Mouse (Mus musculus) left cerebral cortex, adult 9 months (tissue): ENCODE measurements around the gene Obscn.

Experiments
- DNase-seq, 2 experiments: peaks; one replicate each; pipeline ENCODE4 v3.0.0; 2022; ENCODE audit warnings: low spot score in 2 of 2

Obscn gene

GRCm38 (mm10) chr11:58983691-58984341 is 152.4 kb downstream of the Obscn start:
- DNase-seq = no peak

DNA sequence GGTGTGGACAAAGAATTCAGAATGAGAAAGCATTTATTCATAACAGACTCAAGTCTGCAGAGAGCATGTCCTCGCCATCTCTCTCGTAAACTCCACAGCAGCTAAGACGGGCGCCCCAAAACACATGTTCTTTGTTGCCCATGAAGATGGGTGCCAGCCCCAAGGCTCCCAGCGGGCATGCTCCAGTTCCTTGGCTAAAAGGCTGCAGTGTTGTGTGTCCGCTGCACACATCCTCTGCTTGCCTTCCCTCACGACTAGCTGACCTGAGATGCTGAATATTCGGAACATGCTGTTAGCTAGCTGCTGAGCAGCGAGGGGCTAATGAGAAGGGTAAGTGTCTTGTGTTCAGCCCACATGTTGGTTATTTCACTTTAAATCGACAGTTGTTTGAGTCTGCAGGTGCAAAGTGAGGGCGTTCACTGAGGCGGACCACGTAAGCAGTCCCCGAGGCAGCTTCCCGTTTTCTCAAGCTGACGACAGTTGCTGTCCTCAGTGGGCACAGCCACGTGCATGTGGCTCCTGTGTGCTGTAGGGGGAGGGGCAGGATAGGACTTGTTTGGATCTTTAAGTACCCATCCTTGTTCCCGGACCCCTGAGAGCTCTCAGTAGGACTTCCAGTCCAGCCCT is 153.6 kb downstream of the Obscn start:
- DNase-seq = no peak

DNA sequence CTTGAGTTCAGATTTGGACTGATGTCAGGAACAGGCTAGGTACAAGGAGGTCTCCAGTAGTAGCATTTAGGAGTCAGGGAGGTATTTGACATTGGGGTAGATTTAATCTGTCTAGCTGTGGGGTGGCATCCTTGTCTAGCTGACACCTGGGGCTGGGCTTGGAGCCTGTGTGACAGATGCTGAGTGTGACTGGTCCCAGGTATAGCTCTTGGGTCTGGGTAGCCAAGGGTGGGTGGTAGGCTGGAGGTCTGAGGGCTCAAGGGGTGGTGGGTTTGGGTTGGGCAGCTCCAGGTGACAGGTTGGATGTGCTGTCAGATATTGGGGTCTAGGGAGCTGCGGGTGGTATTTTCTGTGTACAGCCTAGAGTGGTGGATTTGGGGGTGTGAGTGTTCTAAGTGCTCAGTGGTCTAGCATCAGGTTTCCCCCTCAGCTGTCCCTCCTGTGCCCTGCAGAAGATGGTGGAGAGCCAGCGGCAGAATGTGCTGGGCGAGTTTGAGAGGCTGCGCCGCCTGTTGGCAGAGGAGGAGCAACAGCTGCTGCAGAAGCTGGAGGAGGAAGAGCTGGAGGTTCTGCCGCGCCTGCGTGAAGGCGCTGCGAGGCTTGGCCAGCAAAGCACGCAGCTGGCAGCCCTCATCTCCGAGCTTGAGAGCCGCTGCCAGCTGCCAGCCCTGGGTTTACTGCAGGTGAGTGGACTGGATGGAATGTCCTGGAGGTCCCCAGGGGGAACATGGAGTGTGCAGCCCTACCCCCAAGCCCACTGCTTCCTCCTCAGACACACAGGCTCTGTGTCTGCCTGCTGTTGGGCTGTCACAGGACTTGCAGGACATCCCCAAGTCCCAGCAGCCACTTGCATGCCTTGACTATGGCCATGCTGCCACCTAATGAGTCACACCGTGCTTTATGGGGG is 154.4 kb downstream of the Obscn start:
- peak; percentile 58 to 78 for DNase-seq

GRCm38 (mm10) chr11:58980381-58980990 is 155.7 kb downstream of the Obscn start:
- DNase-seq = no peak

- no peak for DNase-seq
Measured at GRCm38 (mm10) chr11:58979661-58980060, 156.5 kb downstream of the Obscn start.

GRCm38 (mm10) chr11:58979183-58979582 is 157.0 kb downstream of the Obscn start:
- no peak for DNase-seq

DNA sequence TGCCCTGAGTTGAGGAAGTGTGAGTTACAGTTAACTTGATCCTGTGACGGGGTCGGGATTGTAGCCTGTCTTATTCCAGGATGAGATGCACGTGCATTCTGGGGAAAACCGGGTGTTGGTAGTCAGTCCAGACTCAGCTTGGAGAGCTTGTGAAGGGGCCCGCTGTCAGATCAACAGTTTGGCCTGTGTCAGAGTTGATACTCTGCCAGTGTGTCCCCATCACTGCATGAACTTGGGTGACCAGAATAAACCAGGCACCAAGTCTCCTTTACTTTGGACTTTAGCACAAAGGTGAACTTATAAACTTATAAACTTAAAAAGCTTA is 157.5 kb downstream of the Obscn start:
- DNase-seq = no peak

- no peak for DNase-seq
Measured at GRCm38 (mm10) chr11:58978027-58978705, 158.0 kb downstream of the Obscn start, which contains the start of gene Trim11. Trim11 (plus strand) TSS chr11:58978093.

DNA sequence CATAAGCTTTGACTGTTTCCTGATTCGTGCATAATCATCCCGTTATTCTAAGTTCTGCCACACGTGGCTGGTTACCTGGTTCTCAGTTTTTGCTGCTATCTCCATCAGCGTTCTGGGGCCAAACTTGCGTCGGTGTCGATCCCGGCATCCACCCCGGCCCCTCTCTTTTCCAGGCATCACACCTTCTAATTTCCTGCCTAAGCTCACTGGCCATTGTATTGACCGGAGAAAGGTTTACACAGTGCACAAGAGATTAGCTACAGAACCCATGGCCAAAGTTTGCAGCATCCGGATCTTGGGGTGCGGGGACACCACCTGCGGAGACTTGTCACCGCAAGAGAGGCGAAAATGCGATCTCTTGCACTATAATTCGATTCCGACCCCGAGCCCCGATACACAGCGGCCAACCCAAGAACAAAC is 158.6 kb downstream of the Obscn start:
- DNase-seq = no peak

DNA sequence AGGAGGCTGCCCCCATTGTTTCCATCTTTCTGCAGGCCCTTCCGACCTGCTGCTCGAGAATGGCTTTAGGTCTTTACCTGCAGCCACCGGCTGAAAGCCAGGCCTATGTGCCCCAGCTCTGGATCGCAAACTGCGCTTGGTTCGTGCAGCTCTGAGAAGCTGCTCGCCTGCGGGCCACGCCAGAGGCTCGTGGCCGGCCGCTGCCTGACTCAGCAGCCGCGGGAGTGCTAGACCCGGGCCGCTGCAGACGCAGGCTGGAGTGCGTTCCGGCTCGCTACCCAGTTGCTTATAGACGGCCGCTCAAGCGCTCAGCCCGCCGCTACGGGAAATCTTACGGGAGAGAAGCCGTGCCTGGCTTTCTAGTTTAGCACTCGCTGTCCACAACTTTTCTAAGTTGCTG is 159.1 kb downstream of the Obscn start:
- DNase-seq = no peak

- DNase-seq = no peak
Measured at GRCm38 (mm10) chr11:58974414-58974813, 161.8 kb downstream of the Obscn start.

- no peak for DNase-seq
Measured at GRCm38 (mm10) chr11:58971796-58972195, 164.4 kb downstream of the Obscn start.

DNA sequence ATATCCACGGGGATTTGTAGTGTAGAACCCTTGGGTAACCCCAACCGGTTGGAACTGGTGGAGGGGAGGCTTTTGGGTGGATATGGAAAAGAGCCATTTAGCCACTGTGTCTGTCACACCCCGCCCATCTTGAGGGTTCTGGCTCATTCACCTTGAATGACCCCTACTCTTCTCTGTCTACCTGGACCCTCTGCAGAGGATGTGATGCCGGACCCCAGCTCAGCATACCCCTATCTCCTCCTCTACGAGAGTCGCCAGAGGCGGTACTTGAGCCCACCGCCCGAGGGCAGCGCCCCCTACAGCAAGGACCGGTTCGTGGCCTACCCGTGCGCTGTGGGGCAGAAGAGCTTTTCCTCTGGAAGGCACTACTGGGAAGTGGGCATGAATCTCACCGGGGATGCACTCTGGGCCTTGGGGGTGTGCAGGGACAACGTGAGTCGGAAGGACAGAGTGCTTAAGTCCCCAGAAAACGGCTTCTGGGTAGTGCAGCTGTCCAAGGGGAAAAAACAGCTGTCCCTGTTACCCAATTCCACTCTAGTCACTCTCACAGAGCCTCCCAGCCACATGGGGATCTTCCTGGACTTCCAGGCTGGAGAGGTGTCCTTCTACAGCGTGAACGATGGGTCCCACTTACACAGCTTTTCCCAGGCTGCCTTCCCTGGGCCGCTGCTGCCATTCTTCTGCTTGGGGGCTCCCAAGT is 165.2 kb downstream of the Obscn start:
- DNase-seq = no peak

- DNase-seq = no peak
Measured at GRCm38 (mm10) chr11:58969659-58970058, 166.5 kb downstream of the Obscn start.

DNA sequence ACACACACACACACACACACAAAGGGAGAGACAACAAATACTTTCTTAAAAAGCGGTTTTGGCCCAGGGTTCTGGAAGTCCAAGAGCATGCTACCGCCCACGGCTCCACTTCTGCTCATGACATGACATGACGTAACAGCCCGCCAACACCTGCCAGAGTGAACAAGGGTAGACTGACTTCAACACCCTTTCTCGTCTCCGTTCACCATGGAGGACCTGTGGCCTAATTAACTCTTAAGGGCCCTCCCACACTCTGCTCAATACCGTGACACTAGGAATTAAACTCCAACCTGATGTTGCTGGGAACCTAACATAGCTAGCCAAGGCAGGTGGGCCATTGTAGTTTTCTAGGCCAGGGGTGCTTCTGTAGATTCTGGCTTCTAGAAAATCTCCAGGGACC is 167.2 kb downstream of the Obscn start:
- DNase-seq = no peak

- DNase-seq = no peak
Measured at GRCm38 (mm10) chr11:58968551-58968950, 167.7 kb downstream of the Obscn start.

GRCm38 (mm10) chr11:58967346-58967745 is 168.9 kb downstream of the Obscn start:
- no peak for DNase-seq

DNA sequence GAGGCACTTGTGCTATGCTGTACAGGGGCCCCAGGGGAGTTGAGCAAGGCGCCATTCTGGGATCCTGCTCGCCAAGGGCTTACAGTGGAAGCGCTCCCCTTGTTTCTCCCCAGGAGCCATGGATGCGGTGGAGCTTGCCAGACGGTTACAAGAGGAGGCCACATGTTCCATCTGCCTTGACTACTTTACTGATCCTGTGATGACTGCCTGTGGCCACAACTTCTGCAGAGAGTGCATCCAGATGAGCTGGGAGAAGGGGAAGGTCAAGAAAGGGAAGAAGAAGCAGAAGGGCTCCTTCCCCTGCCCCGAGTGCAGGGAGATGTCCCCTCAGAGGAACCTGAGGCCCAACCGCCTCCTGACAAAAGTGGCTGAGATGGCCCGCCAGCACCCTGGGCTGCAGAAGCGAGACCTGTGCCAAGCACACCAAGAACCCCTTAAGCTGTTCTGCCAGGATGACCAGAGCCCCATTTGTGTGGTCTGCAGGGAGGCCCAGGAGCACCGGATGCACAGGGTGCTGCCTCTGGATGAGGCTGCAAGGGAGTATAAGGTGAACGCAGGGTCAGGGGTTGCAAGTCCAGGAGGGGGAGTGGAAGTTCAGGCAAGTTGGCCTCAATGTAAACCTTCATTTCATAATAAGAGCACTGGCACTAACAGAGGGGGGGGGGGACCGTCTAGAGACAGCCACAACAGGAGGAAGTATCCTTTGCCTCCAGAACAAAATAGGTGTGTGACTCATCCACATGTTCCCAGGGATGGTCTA is 171.0 kb downstream of the Obscn start:
- no peak for DNase-seq

DNA sequence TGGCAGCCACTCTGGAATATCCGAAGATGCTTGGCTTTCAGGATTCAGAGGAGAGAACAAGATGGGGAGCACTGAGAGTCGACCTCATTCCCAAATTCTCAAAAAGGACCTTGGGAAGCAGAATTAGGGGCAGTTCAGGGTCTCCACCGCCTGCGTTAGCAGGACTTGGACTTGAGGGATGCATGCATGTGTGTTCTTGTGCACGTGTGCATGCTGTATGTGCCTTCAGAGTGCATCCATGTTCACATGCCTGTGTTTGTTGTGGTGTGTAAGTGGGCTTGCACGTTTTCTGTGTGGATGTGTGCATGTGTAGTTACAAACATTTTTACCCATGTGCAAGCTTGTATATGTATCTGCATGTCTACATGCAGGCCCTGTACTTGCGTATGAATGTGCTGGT is 172.0 kb downstream of the Obscn start:
- no peak for DNase-seq

DNA sequence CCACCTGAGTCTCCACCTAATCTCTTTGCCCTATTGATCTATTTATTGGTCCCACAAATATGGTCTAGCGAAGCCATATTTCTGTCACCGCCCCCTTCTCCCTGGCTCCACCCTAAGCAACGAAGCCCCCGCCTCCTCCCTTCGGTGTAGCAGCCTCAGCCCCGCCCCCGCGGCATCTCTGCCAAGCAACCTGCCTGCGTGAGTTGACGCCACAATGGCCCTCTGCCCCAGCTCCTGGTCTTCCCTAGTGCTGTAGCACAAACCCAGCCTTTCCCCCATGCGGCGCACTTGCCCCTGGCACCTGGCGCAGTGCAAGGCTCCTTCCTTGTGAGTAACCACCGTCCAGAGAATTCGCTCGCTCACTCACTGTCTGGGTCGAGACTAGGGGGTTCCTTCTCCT is 172.7 kb downstream of the Obscn start:
- DNase-seq = no peak
